Mouse (Mus musculus) midbrain, embryonic 16.5 days (tissue): ENCODE results near the gene Myadm. TPM values are rescaled to one million over a fixed set of nuclear protein-coding genes. Genes with fewer than 3 reads are reported as not detected.

Experiments used
- ATAC-seq: fragments of 200-750 bp; cut with Nextera tagmentation; 2 replicates; pipeline ENCODE4 v1.8.0; 2017; ENCODE audit warnings: moderate TSS enrichment
- H3K27ac ChIP-seq: fragments of 300-500 bp; sonication (generic); 2 replicates; pipeline ENCODE4 v1.5.1; 2014; ENCODE audit warnings: mild to moderate bottlenecking, low read length, mixed read lengths
- H3K27me3 ChIP-seq: fragments of 300-500 bp; sonication (generic); 2 replicates; pipeline ENCODE4 v1.6.1; 2014; ENCODE audit warnings: low read depth, low read length, mixed read lengths; ENCODE audit not compliant: control insufficient read depth, insufficient read depth
- H3K36me3 ChIP-seq: fragments of 300-500 bp; sonication (generic); 2 replicates; pipeline ENCODE4 v1.6.1; 2014; ENCODE audit warnings: mild to moderate bottlenecking, low read length, moderate library complexity, mixed read lengths; ENCODE audit not compliant: control insufficient read depth, insufficient read depth
- H3K4me1 ChIP-seq: fragments of 300-500 bp; sonication (generic); 2 replicates; pipeline ENCODE4 v1.6.1; 2014; ENCODE audit warnings: mild to moderate bottlenecking, low read length, mixed read lengths; ENCODE audit not compliant: control insufficient read depth, insufficient read depth
- H3K4me2 ChIP-seq: fragments of 300-500 bp; sonication (generic); 2 replicates; pipeline ENCODE4 v1.6.1; 2014; ENCODE audit warnings: mild to moderate bottlenecking, low read length, mixed read lengths
- H3K4me3 ChIP-seq: fragments of 300-500 bp; sonication (generic); 2 replicates; pipeline ENCODE4 v1.5.1; 2014; ENCODE audit warnings: low read depth, mild to moderate bottlenecking, low read length, moderate library complexity, mixed read lengths
- H3K9ac ChIP-seq: fragments of 300-500 bp; sonication (generic); 2 replicates; pipeline ENCODE4 v1.6.1; 2014; ENCODE audit warnings: low read depth, low read length, mixed read lengths
- H3K9me3 ChIP-seq: fragments of 300-500 bp; sonication (generic); replicated peaks from 2 replicates; pipeline ENCODE4 v1.6.1; 2014; ENCODE audit warnings: mild to moderate bottlenecking, low read length, mixed read lengths; ENCODE audit not compliant: control insufficient read depth, poor library complexity, severe bottlenecking
- WGBS: fragments of 180-500 bp; shearing (Covaris S2); extraction: QIAGEN DNeasy Blood & Tissue Kit; methylation state at CpG from one replicate; pipeline ENCODE4 v1.1.7; 2014; 5-methylcytosine and 5-hydroxymethylcytosine counted together
- polyA plus RNA-seq: library from polyadenylated mRNA; unstranded; fragments of >200 nt; fragmentation: Nextera tagmentation; extraction: Ambion mirVana; gene quantifications from 2 replicates; pipeline ENCODE4 v1.2.1, GENCODE M21; 2015

Myadm gene
- polyA plus RNA-seq, 1 experiment from 2014 or later = 36.4 TPM

- no peak overlapping the region for H3K4me2 ChIP-seq
- H3K4me1 ChIP-seq = peaks cover 12% of the 10 kb centered on the region
- peaks cover 7% of the 10 kb centered on the region for H3K36me3 ChIP-seq
- no peak overlapping the region for H3K9ac ChIP-seq
- no peaks in the 10 kb centered on the region for H3K27me3 ChIP-seq
- no peak overlapping the region for H3K4me3 ChIP-seq
- ATAC-seq = no peak
- WGBS = 58% methylated on average over 17 of the region's 17 CpGs
- H3K27ac ChIP-seq = no peak overlapping the region
- no peaks in the 10 kb centered on the region for H3K9me3 ChIP-seq
These were observed 47.5 kb downstream of the Myadm start for GRCm38 (mm10) chr7:3336412-3336811.

DNA sequence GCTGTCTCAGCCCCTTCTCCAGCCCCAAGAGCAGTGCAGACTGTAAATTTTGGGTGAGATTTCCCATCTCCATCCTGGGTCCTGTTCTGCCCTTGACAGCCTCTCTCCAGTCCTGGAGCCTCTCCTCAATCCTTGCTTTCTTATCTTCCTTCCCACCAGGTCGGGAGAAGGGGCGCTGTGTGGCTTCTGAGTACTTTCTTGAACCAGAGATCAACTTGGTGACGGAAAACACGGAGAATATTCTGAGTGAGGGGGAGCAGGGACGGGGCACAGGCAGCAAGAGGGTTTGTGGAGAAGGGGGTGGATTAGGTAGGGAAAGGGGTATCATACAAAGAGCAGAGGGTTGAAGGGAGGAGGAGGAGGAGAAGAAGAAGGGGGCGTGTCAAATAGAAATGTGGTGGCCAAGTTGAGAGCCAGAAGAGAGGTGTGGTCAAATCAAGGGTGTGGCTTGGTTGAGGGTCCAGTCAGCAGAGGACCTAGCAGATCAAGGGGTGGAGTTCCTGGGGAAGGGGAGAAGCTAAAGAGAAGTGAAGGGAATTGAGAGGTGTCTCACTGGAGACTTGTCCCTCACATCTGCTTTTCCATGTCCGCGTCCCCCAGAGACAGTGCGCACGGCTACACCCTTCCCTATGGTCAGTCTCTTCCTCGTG lies 49.5 kb downstream of the Myadm start:
- no peak overlapping the region for H3K27ac ChIP-seq
- no peak for ATAC-seq
- peaks cover 9% of the 10 kb centered on the region for H3K4me1 ChIP-seq
- no peak overlapping the region for H3K4me2 ChIP-seq
- WGBS = 88% methylated on average over 11 of the region's 11 CpGs
- no peak overlapping the region for H3K4me3 ChIP-seq
- no peaks in the 10 kb centered on the region for H3K9me3 ChIP-seq
- H3K36me3 ChIP-seq = peaks cover 9% of the 10 kb centered on the region
- no peaks in the 10 kb centered on the region for H3K27me3 ChIP-seq
- H3K9ac ChIP-seq = no peak overlapping the region

GRCm38 (mm10) chr7:3339010-3339409 lies 50.1 kb downstream of the Myadm start:
- no peak overlapping the region for H3K4me3 ChIP-seq
- WGBS = 94% methylated on average over 11 of the region's 11 CpGs
- ATAC-seq = no peak

DNA sequence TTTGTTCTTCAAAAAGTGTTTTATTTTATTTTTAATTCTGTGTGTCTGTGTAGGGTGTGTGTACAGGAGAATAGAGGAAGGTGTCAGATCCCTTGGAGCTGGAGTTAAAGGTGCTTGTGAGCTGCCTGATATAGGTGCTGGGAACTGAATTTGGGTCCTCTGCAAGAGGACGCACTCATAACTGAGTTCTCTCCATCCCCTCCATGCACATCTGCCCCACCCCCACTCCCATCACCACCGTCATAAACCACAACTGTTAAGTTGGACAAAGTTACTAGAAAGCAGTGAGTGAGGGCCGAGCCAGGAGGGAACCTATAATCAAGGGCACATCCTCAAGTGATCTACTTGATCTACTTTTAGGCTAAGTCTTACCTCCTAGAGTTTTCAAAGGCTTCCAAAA lies 55.0 kb downstream of the Myadm start:
- Histone ChIP-seq H3K4me2 (no peak overlapping the region), H3K27ac (no peak overlapping the region), H3K4me3 (no peak overlapping the region), H3K9me3 (no peaks in the 10 kb centered on the region), H3K9ac (no peak overlapping the region), H3K36me3 (peaks cover 19% of the 10 kb centered on the region), H3K4me1 (no peaks in the 10 kb centered on the region), H3K27me3 (no peaks in the 10 kb centered on the region)
- ATAC-seq = no peak
- WGBS = 95% methylated on average over 3 of the region's 3 CpGs

More at GRCm38 (mm10) chr7:3339010-3339409, 50.1 kb downstream of the Myadm start:
- H3K4me2 ChIP-seq = no peak overlapping the region
- no peaks in the 10 kb centered on the region for H3K27me3 ChIP-seq
- peaks cover 4% of the 10 kb centered on the region for H3K4me1 ChIP-seq
- no peak overlapping the region for H3K27ac ChIP-seq
- H3K9me3 ChIP-seq = no peaks in the 10 kb centered on the region
- H3K36me3 ChIP-seq = peaks cover 9% of the 10 kb centered on the region
- H3K9ac ChIP-seq = no peak overlapping the region

DNA sequence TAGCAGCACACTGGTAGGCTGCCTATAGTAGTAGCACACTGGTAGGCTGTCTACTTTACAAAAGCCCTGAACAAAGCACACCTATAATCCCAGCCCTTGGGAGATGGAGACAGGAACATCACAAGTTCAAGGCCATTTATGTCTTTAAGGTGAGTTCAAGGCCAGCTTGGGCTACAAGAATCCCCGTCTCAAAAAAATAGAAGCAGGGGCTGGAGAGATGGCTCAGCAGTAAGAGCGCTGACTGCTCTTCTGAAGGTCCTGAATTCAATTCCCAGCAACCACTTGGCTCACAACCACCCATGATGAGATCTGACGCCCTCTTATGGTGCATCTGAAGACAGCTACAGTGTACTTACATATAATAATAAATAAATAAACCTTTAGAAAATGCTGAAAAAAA lies 56.4 kb downstream of the Myadm start:
- no peaks in the 10 kb centered on the region for H3K9me3 ChIP-seq
- ATAC-seq = no peak
- H3K27ac ChIP-seq = no peak overlapping the region
- H3K4me3 ChIP-seq = no peak overlapping the region
- peaks cover 19% of the 10 kb centered on the region for H3K36me3 ChIP-seq
- 93% methylated on average over 3 of the region's 3 CpGs for WGBS
- no peaks in the 10 kb centered on the region for H3K27me3 ChIP-seq
- no peak overlapping the region for H3K9ac ChIP-seq
- no peaks in the 10 kb centered on the region for H3K4me1 ChIP-seq
- H3K4me2 ChIP-seq = no peak overlapping the region

GRCm38 (mm10) chr7:3347366-3348287 lies 58.7 kb downstream of the Myadm start:
- Histone ChIP-seq H3K4me2 (no peak overlapping the region), H3K9me3 (no peaks in the 10 kb centered on the region), H3K27me3 (no peaks in the 10 kb centered on the region), H3K4me3 (no peak overlapping the region), H3K9ac (no peak overlapping the region), H3K36me3 (peaks cover 15% of the 10 kb centered on the region), H3K27ac (no peak overlapping the region; the same call in 1 of the 2 replicates), H3K4me1 (no peaks in the 10 kb centered on the region)
- 23% methylated on average over 20 of the region's 20 CpGs for WGBS
- no peak for ATAC-seq

GRCm38 (mm10) chr7:3348326-3348725 lies 59.4 kb downstream of the Myadm start:
- ATAC-seq = no peak
- Histone ChIP-seq H3K4me1 (no peaks in the 10 kb centered on the region), H3K9ac (no peak overlapping the region), H3K27me3 (no peaks in the 10 kb centered on the region), H3K4me3 (no peak overlapping the region), H3K4me2 (no peak overlapping the region), H3K9me3 (no peaks in the 10 kb centered on the region), H3K36me3 (peaks cover 15% of the 10 kb centered on the region), H3K27ac (no peak overlapping the region)
- 52% methylated on average over 5 of the region's 5 CpGs for WGBS

GRCm38 (mm10) chr7:3349775-3350174 lies 60.9 kb downstream of the Myadm start:
- Histone ChIP-seq H3K36me3 (peaks cover 15% of the 10 kb centered on the region), H3K9me3 (no peaks in the 10 kb centered on the region), H3K4me1 (no peaks in the 10 kb centered on the region), H3K4me3 (no peak overlapping the region), H3K4me2 (no peak overlapping the region), H3K27ac (no peak overlapping the region), H3K9ac (no peak overlapping the region), H3K27me3 (no peaks in the 10 kb centered on the region)
- ATAC-seq = no peak
- 94% methylated on average over 9 of the region's 9 CpGs for WGBS
